Mouse (Mus musculus) C2C12 (cell line): Measurements from ENCODE around the gene Ttc7.

Experiments used
- CTCF ChIP-seq: IDR thresholded peaks from one replicate; pipeline ENCODE4 v1.5.1; 2011; ENCODE audit not compliant: control insufficient read depth, insufficient read depth, insufficient read length
- FOSL1 ChIP-seq: IDR thresholded peaks from one replicate; pipeline ENCODE4 v1.8.0; 2011; ENCODE audit warnings: mild to moderate bottlenecking, low read length; ENCODE audit not compliant: poor library complexity, insufficient read depth, severe bottlenecking
- MAX ChIP-seq: IDR thresholded peaks from one replicate; pipeline ENCODE4 v1.6.1; 2011; ENCODE audit warnings: mild to moderate bottlenecking, control low read depth
- MYOD1 ChIP-seq: IDR thresholded peaks from one replicate; pipeline ENCODE4 v1.6.1; 2011; ENCODE audit warnings: low read depth; ENCODE audit not compliant: control insufficient read depth, insufficient read length
- MYOG ChIP-seq: IDR thresholded peaks from one replicate; pipeline ENCODE4 v1.6.1; 2011; ENCODE audit not compliant: control insufficient read depth, insufficient read length; ENCODE audit errors: extremely low read depth
- USF1 ChIP-seq: IDR thresholded peaks from one replicate; pipeline ENCODE4 v1.6.1; 2011; ENCODE audit warnings: low read depth, mild to moderate bottlenecking, control low read depth, moderate library complexity

DNA sequence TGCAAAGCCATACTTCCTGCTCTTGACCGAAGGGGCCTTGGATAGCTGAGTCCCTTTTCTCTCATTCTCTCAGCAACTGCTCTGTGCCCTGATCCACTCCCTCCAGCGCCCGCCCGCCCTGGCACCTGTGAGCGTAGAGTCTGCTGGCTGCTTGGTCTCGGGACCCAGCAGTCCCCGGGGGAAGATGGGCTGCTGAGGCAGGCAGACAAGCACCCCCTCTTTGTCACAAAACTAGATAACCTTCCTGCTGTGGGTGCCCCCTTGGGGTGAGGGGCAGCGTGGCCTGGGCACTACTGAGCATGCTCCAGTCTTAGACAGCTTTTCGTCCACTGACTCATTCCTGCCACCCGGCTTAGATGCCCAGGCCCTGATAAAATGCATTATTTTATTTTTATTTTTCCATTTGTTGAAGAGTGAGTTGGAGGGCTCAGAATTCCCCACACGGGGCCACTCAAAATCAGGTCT lies 96.5 kb downstream of the Ttc7 start:
- TF ChIP-seq CTCF (no peak), MAX (no peak), USF1 (no peak), FOSL1 (no peak), MYOD1 (no peak), MYOG (no peak)
